Mouse (Mus musculus) neural tube, embryonic 11.5 days (tissue): ENCODE data around the gene Socs3. TPM values are rescaled to one million over a fixed set of nuclear protein-coding genes. Genes with fewer than 3 reads are reported as not detected.

Source experiments
- ATAC-seq: fragments of 200-750 bp; cut with Nextera tagmentation; 2 replicates; pipeline ENCODE4 v1.8.0; 2017; ENCODE audit warnings: moderate number of reproducible peaks, mild to moderate bottlenecking, moderate TSS enrichment, moderate library complexity; ENCODE audit not compliant: insufficient read depth, low FRiP score, low TSS enrichment
- DNase-seq: peaks from one replicate; pipeline ENCODE4 v3.0.0-alpha.2; 2015; ENCODE audit warnings: low spot score
- H3K27ac ChIP-seq: fragments of 300-500 bp; sonication (generic); 2 replicates; pipeline ENCODE4 v1.5.1; 2014; ENCODE audit warnings: low read depth, mild to moderate bottlenecking, low read length
- H3K27me3 ChIP-seq: fragments of 300-500 bp; sonication (generic); 2 replicates; pipeline ENCODE4 v1.6.1; 2014; ENCODE audit warnings: mild to moderate bottlenecking, low read length, mixed read lengths; ENCODE audit not compliant: control insufficient read depth, insufficient read depth
- H3K36me3 ChIP-seq: fragments of 300-500 bp; sonication (generic); 2 replicates; pipeline ENCODE4 v1.6.1; 2014; ENCODE audit warnings: mild to moderate bottlenecking, low read length, moderate library complexity, mixed read lengths; ENCODE audit not compliant: control insufficient read depth, insufficient read depth
- H3K4me1 ChIP-seq: fragments of 300-500 bp; sonication (generic); 2 replicates; pipeline ENCODE4 v1.6.1; 2014; ENCODE audit warnings: low read length, mixed read lengths; ENCODE audit not compliant: control insufficient read depth, insufficient read depth
- H3K4me2 ChIP-seq: fragments of 300-500 bp; sonication (generic); 2 replicates; pipeline ENCODE4 v1.6.1; 2014; ENCODE audit warnings: low read depth, mild to moderate bottlenecking, moderate library complexity
- H3K4me3 ChIP-seq: fragments of 300-500 bp; sonication (generic); 2 replicates; pipeline ENCODE4 v1.5.1; 2014; ENCODE audit warnings: low read depth, low read length
- H3K9ac ChIP-seq: fragments of 300-500 bp; sonication (generic); 2 replicates; pipeline ENCODE4 v1.6.1; 2014; ENCODE audit warnings: mild to moderate bottlenecking, low read length
- H3K9me3 ChIP-seq: fragments of 300-500 bp; sonication (generic); 2 replicates; pipeline ENCODE4 v1.6.1; 2016; ENCODE audit warnings: low read length; ENCODE audit not compliant: control insufficient read depth
- WGBS: fragments of 180-500 bp; shearing (Covaris S2); extraction: QIAGEN DNeasy Blood & Tissue Kit; methylation state at CpG from one replicate; pipeline ENCODE4 v1.1.7; 2014; 5-methylcytosine and 5-hydroxymethylcytosine counted together
- polyA plus RNA-seq: library from polyadenylated mRNA; unstranded; fragments of >200 nt; fragmentation: Nextera tagmentation; extraction: Ambion mirVana; gene quantifications from 2 replicates; pipeline ENCODE4 v1.2.1, GENCODE M21; 2014

Socs3 gene
- polyA plus RNA-seq, 1 experiment from 2014 or later, result 5.1 TPM

- H3K4me1 ChIP-seq, result peaks cover 22% of the 10 kb centered on the region
- H3K9ac ChIP-seq, result no peak overlapping the region
- DNase-seq (peak; percentile 39), ATAC-seq (no peak)
- no peaks in the 10 kb centered on the region for H3K9me3 ChIP-seq
- H3K27ac ChIP-seq, result no peak overlapping the region
- H3K4me3 ChIP-seq, result no peak overlapping the region
- H3K4me2 ChIP-seq, result no peak overlapping the region
- 11% methylated on average over 4 of the region's 4 CpGs for WGBS
- H3K27me3 ChIP-seq, result no peaks in the 10 kb centered on the region
- no peaks in the 10 kb centered on the region for H3K36me3 ChIP-seq
Measured at GRCm38 (mm10) chr11:117941848-117942247, 28.0 kb downstream of the Socs3 start.

DNA sequence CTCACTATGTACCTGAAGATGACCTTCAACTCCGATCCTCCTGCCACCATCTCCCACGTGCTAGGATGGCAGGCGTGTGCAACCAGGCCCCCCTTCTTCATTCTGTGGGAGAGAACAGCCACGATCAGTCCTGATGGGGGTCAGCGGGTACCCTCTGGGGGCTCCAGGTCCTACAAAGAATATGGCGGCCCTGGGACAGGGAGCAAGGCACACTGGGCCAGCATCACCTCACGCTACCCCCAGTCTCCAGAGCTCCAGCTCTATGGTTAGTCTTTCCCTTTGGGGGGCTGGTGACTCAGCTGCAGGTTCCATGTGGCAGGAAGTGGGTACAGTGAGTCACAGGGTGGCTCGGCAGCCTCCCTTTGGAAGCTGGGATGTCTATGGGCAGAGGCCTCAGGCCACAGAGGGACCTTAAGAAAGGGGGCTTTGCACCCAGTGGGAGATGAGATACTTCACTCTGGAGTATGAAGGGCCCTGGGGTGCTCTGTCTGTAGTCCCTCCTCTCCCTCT lies 28.5 kb downstream of the Socs3 start:
- H3K36me3 ChIP-seq, result no peaks in the 10 kb centered on the region
- no peak overlapping the region for H3K9ac ChIP-seq
- peaks cover 22% of the 10 kb centered on the region for H3K4me1 ChIP-seq
- no peak overlapping the region for H3K27ac ChIP-seq
- ATAC-seq (no peak), DNase-seq (no peak)
- no peak overlapping the region for H3K4me2 ChIP-seq
- no peak overlapping the region for H3K4me3 ChIP-seq
- 83% methylated on average over 8 of the region's 8 CpGs for WGBS
- no peaks in the 10 kb centered on the region for H3K27me3 ChIP-seq
- H3K9me3 ChIP-seq, result no peaks in the 10 kb centered on the region

GRCm38 (mm10) chr11:117940881-117941280 lies 29.0 kb downstream of the Socs3 start:
- Histone ChIP-seq H3K4me3 (no peak overlapping the region), H3K9me3 (no peaks in the 10 kb centered on the region), H3K4me1 (peaks cover 22% of the 10 kb centered on the region), H3K36me3 (no peaks in the 10 kb centered on the region), H3K27me3 (no peaks in the 10 kb centered on the region), H3K4me2 (no peak overlapping the region), H3K9ac (no peak overlapping the region), H3K27ac (peak overlapping the region; percentile 63; the same call in 1 of the 2 replicates)
- ATAC-seq (no peak), DNase-seq (no peak)
- 94% methylated on average over 6 of the region's 6 CpGs for WGBS

- Histone ChIP-seq H3K4me2 (no peak overlapping the region), H3K4me3 (no peak overlapping the region), H3K27me3 (no peaks in the 10 kb centered on the region), H3K36me3 (no peaks in the 10 kb centered on the region), H3K4me1 (peaks cover 26% of the 10 kb centered on the region), H3K27ac (peak overlapping the region; percentile 63), H3K9me3 (no peaks in the 10 kb centered on the region), H3K9ac (no peak overlapping the region)
- DNase-seq (peak; percentile 80), ATAC-seq (peak; percentile 91)
- 2% methylated on average over 7 of the region's 7 CpGs for WGBS
Measured at GRCm38 (mm10) chr11:117939741-117940285, 30.0 kb downstream of the Socs3 start.

DNA sequence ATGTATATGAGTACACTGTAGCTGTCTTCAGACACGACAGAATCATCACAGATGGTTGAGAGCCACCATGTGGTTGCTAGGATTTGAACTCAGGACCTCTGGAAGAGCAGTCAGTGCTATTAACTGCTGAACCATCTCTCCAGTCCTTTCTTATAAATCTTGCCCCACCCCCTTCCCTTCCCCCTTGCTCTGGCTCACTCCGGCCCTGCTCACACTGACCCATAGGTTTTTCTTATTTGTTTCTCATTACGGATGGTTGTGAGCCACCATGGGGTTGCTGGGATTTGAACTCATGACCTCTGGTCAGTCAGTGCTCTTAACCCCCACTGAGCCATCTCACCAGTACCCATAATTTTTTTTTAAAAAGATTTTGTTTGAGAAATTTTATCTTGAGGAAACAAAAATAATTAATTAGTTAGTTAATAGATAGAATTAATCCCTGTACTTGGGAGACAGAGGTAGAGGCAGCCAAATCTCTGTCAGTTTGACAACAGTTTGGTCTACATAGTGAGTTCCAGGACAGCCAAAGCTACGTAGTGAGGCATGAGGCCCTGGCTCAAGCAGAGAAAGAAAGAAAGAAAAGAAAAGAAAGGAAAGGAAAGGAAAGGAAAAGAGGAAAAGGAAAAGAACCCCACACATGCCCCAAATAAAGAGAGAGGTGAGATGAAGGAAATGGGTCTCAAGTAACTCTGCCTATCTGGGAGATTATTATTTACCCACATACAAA lies 30.7 kb downstream of the Socs3 start:
- no peak overlapping the region for H3K9ac ChIP-seq
- no peaks in the 10 kb centered on the region for H3K27me3 ChIP-seq
- WGBS, result 32% methylated on average over 4 of the region's 4 CpGs
- no peak overlapping the region for H3K4me2 ChIP-seq
- ATAC-seq, result no peak
- no peaks in the 10 kb centered on the region for H3K9me3 ChIP-seq
- H3K27ac ChIP-seq, result peak overlapping the region; percentile 63
- no peak for DNase-seq
- H3K4me1 ChIP-seq, result peaks cover 27% of the 10 kb centered on the region
- no peaks in the 10 kb centered on the region for H3K36me3 ChIP-seq
- no peak overlapping the region for H3K4me3 ChIP-seq

- no peak overlapping the region for H3K9ac ChIP-seq
- peaks cover 4% of the 10 kb centered on the region for H3K27me3 ChIP-seq
- no peak overlapping the region for H3K4me3 ChIP-seq
- DNase-seq (no peak), ATAC-seq (no peak)
- H3K36me3 ChIP-seq, result no peaks in the 10 kb centered on the region
- 59% methylated on average over 8 of the region's 8 CpGs for WGBS
- no peak overlapping the region for H3K27ac ChIP-seq
- H3K4me1 ChIP-seq, result peaks cover 34% of the 10 kb centered on the region
- no peaks in the 10 kb centered on the region for H3K9me3 ChIP-seq
- H3K4me2 ChIP-seq, result no peak overlapping the region
Measured at GRCm38 (mm10) chr11:117936202-117936601, 33.6 kb downstream of the Socs3 start.

GRCm38 (mm10) chr11:117935616-117936015 lies 34.2 kb downstream of the Socs3 start:
- Histone ChIP-seq H3K4me2 (no peak overlapping the region), H3K27me3 (peaks cover 10% of the 10 kb centered on the region), H3K9ac (no peak overlapping the region), H3K27ac (0 out of 2 replicates have a peak overlapping the region, but pooled peaks have one; percentile 42), H3K4me3 (no peak overlapping the region), H3K4me1 (peaks cover 34% of the 10 kb centered on the region), H3K9me3 (no peaks in the 10 kb centered on the region), H3K36me3 (no peaks in the 10 kb centered on the region)
- 75% methylated on average over 9 of the region's 9 CpGs for WGBS
- DNase-seq (no peak), ATAC-seq (no peak)

- DNase-seq (no peak), ATAC-seq (no peak)
- no peak overlapping the region for H3K4me3 ChIP-seq
- H3K27ac ChIP-seq, result no peak overlapping the region
- no peak overlapping the region for H3K9ac ChIP-seq
- H3K27me3 ChIP-seq, result peaks cover 14% of the 10 kb centered on the region
- no peak overlapping the region for H3K4me2 ChIP-seq
- no peaks in the 10 kb centered on the region for H3K9me3 ChIP-seq
- H3K4me1 ChIP-seq, result peaks cover 27% of the 10 kb centered on the region
- H3K36me3 ChIP-seq, result no peaks in the 10 kb centered on the region
- 48% methylated on average over 5 of the region's 5 CpGs for WGBS
Measured at GRCm38 (mm10) chr11:117934576-117935368, 35.1 kb downstream of the Socs3 start.
